Mouse (Mus musculus): ENCODE data around the gene Pop7. TPM values are rescaled to one million over a fixed set of nuclear protein-coding genes. Genes with fewer than 3 reads are reported as not detected.

Gene Pop7
- polyA plus RNA-seq, 1 experiment from 2014 or later, result 54.0 TPM

GRCm38 (mm10) chr5:137533117-137533827 is 31.0 kb upstream of the Pop7 start, which contains the start of the genes Epo and Gnb2:
Gene Epo (minus strand): TSS chr5:137533242.
Gene Gnb2 (minus strand): TSS chr5:137533510.
- peak; percentile 48 for ATAC-seq (ENCODE audit: insufficient number of reproducible peaks, insufficient read depth, low FRiP score, low TSS enrichment)
- Histone ChIP-seq H3K9ac (peak within 1 kb of the TSS; percentile 91), H3K36me3 (peaks cover 20% of the 10 kb centered on the region), H3K27ac (peak within 1 kb of the TSS; percentile 94), H3K27me3 (no peaks in the 10 kb centered on the region), H3K4me1 (peaks cover 12% of the 10 kb centered on the region), H3K9me3 (no peaks in the 10 kb centered on the region), H3K4me2 (replicated peaks) (peak within 1 kb of the TSS; percentile 96), H3K4me3 (peak within 1 kb of the TSS; percentile 78)
- under 1% methylated on average over 40 of the region's 40 CpGs for WGBS

DNA sequence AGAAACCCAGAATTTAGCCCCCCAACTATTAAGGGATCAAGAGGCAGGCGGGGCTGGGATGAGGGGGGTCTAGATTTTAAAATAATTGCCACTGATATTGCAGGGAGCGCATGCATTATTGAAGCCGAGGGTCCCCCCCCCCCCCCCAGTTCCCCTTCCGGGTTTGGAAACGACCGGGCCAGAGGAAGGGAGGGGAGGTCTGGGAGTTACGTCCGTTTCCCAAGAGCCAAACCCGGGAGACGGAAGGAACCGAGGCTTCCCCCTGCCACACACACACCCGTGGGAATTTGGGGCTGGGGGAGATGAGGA is 30.4 kb upstream of the Pop7 start:
- under 1% methylated on average over 12 of the region's 12 CpGs for WGBS
- H3K27me3 ChIP-seq, result no peaks in the 10 kb centered on the region
- H3K4me2 ChIP-seq (replicated peaks), result peak overlapping the region; percentile 96
- peaks cover 12% of the 10 kb centered on the region for H3K4me1 ChIP-seq
- peak overlapping the region; percentile 78 for H3K4me3 ChIP-seq
- peaks cover 25% of the 10 kb centered on the region for H3K36me3 ChIP-seq
- no peak; the same call in 1 of the 2 replicates for ATAC-seq (ENCODE audit: insufficient number of reproducible peaks, insufficient read depth, low FRiP score, low TSS enrichment)
- H3K9me3 ChIP-seq, result no peaks in the 10 kb centered on the region
- H3K27ac ChIP-seq, result peak overlapping the region; percentile 94
- H3K9ac ChIP-seq, result peak overlapping the region; percentile 91

DNA sequence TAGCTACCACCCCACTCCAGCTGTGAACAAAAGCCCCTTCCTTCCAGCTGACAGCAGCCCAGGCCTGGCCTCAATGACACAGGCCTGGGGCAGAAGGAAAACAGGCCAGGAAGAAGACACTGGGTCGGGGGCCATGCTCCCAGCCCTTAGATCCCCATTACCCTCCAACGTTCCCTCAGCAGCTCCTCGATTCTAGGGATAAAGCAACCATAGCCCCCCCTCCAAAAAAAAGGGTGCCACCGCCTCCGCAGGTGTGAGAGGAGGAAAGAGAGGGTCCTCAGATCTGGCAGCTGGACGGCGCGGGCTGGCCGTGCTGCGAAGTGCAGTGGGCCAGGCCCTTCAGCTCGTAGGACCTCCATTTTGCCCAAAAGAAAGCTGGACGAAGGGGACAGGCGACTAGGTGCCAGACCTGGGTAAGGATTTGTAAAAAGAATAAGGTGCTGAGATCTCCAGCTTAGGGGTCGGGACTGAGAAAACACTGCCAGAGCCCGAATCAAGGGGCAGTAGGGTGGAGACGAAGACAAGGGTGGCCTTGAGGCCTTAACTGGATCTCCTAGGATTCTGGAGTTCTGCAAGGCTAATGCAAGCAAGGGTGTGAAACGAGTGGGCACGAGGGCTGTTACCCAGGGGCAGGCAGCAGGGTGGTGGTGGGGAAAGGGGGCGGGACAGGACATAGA is 30.0 kb upstream of the Pop7 start:
- peak overlapping the region; percentile 78 for H3K4me3 ChIP-seq
- no peak for ATAC-seq (ENCODE audit: insufficient number of reproducible peaks, insufficient read depth, low FRiP score, low TSS enrichment)
- peak overlapping the region; percentile 96 for H3K4me2 ChIP-seq (replicated peaks)
- peaks cover 12% of the 10 kb centered on the region for H3K4me1 ChIP-seq
- H3K27me3 ChIP-seq, result no peaks in the 10 kb centered on the region
- H3K9ac ChIP-seq, result peak overlapping the region; percentile 91
- WGBS, result under 1% methylated on average over 19 of the region's 19 CpGs
- H3K9me3 ChIP-seq, result no peaks in the 10 kb centered on the region
- H3K36me3 ChIP-seq, result peaks cover 30% of the 10 kb centered on the region
- peak overlapping the region; percentile 94 for H3K27ac ChIP-seq

DNA sequence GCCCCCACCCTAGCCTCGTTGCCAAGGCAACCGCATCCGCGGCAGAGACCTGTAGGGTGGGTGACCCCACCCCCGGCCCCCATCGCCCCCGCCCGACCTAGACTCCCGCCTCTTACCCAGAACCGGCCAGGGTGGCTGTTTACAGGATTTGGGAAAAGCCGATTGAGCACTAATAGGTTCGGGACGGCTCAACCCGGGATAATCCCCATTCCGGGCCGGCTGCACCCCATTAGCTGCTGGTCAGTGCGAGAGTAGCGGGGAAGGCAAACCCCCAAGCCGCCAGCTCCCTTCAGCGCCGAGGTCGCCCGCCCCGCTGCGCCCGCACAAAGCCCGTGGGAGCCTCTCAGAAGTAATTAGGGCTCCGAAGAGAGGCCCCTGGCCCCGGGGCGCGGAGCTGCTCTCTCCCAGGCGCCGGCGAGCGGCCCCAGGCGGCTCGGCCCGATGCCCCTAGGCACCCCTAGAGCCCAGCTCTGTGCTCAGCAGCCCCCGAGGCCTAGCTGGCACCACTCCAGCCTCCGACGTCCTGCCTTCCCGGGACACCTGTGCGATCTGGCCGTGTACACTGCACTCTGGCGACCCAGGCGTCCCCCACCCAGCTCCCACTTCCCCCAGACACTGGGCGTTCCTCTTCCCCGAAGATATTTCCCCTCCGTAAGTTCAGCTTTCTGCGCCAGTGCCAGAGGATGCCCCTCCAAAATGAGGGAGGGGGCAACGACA is 29.3 kb upstream of the Pop7 start:
- H3K9ac ChIP-seq, result peak overlapping the region; percentile 91
- H3K9me3 ChIP-seq, result no peaks in the 10 kb centered on the region
- H3K27me3 ChIP-seq, result no peaks in the 10 kb centered on the region
- peak overlapping the region; percentile 78 for H3K4me3 ChIP-seq
- ATAC-seq (ENCODE audit: insufficient number of reproducible peaks, insufficient read depth, low FRiP score, low TSS enrichment), result 0 out of 2 replicates have a peak, but pooled peaks have one; percentile 4
- peak overlapping the region; percentile 96 for H3K4me2 ChIP-seq (replicated peaks)
- H3K4me1 ChIP-seq, result peaks cover 12% of the 10 kb centered on the region
- under 1% methylated on average over 51 of the region's 51 CpGs for WGBS
- H3K36me3 ChIP-seq, result peaks cover 36% of the 10 kb centered on the region
- H3K27ac ChIP-seq, result peak overlapping the region; percentile 94

GRCm38 (mm10) chr5:137530588-137531413 is 28.5 kb upstream of the Pop7 start:
- Histone ChIP-seq H3K4me3 (peak overlapping the region; percentile 78), H3K4me1 (peaks cover 12% of the 10 kb centered on the region), H3K36me3 (peaks cover 42% of the 10 kb centered on the region), H3K4me2 (replicated peaks) (peak overlapping the region; percentile 96), H3K27ac (peak overlapping the region; percentile 94), H3K27me3 (no peaks in the 10 kb centered on the region), H3K9me3 (no peaks in the 10 kb centered on the region), H3K9ac (peak overlapping the region; percentile 91)
- ATAC-seq (ENCODE audit: insufficient number of reproducible peaks, insufficient read depth, low FRiP score, low TSS enrichment), result 0 out of 2 replicates have a peak, but pooled peaks have one; percentile 8
- under 1% methylated on average over 46 of the region's 46 CpGs for whole genome bisulfite sequencing

- Histone ChIP-seq H3K4me3 (peak overlapping the region; percentile 78), H3K4me2 (replicated peaks) (peak overlapping the region; percentile 96), H3K27ac (peak overlapping the region; percentile 94), H3K4me1 (peaks cover 12% of the 10 kb centered on the region), H3K36me3 (peaks cover 50% of the 10 kb centered on the region), H3K9ac (peak overlapping the region; percentile 91), H3K9me3 (no peaks in the 10 kb centered on the region), H3K27me3 (no peaks in the 10 kb centered on the region)
- 76% methylated on average over 8 of the region's 8 CpGs for WGBS
- no peak for ATAC-seq (ENCODE audit: insufficient number of reproducible peaks, insufficient read depth, low FRiP score, low TSS enrichment)
Measured at GRCm38 (mm10) chr5:137530075-137530474, 27.8 kb upstream of the Pop7 start.

GRCm38 (mm10) chr5:137529221-137529995 is 27.1 kb upstream of the Pop7 start:
- Histone ChIP-seq H3K9ac (no peak overlapping the region), H3K9me3 (no peaks in the 10 kb centered on the region), H3K4me1 (peaks cover 12% of the 10 kb centered on the region), H3K4me2 (replicated peaks) (peak overlapping the region; percentile 96; the same call in 1 of the 2 replicates), H3K36me3 (peaks cover 56% of the 10 kb centered on the region), H3K27ac (no peak overlapping the region), H3K27me3 (no peaks in the 10 kb centered on the region), H3K4me3 (0 out of 2 replicates have a peak overlapping the region, but pooled peaks have one; percentile 78)
- no peak for ATAC-seq (ENCODE audit: insufficient number of reproducible peaks, insufficient read depth, low FRiP score, low TSS enrichment)
- 66% methylated on average over 15 of the region's 15 CpGs for WGBS

GRCm38 (mm10) chr5:137528247-137528968 is 26.1 kb upstream of the Pop7 start:
- no peak overlapping the region for H3K4me3 ChIP-seq
- H3K9ac ChIP-seq, result no peak overlapping the region
- no peak overlapping the region for H3K4me2 ChIP-seq (replicated peaks)
- WGBS, result 82% methylated on average over 22 of the region's 22 CpGs
- H3K36me3 ChIP-seq, result peaks cover 66% of the 10 kb centered on the region
- H3K27me3 ChIP-seq, result no peaks in the 10 kb centered on the region
- no peak for ATAC-seq (ENCODE audit: insufficient number of reproducible peaks, insufficient read depth, low FRiP score, low TSS enrichment)
- peaks cover 12% of the 10 kb centered on the region for H3K4me1 ChIP-seq
- no peak overlapping the region; the same call in 1 of the 2 replicates for H3K27ac ChIP-seq
- H3K9me3 ChIP-seq, result no peaks in the 10 kb centered on the region

DNA sequence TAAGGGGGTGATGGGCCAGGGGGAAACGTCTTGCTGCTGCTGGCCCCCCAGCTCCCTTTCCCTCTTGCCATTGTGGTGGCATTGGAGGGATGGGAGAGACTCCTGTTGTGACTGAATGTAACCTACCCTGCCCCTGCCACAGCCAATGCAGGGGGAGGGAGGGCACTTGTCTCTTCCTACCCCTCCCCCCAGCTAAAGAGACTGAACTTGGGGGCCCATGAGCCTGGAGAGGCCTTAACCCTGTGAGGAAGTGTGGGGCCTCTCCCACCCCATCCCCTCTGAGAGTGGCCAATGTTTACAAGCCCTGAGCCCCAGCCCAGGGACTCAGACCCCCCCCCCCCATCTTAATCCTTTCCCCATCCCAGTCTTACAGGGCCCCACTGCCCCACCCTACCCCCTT is 25.1 kb upstream of the Pop7 start:
- no peak overlapping the region for H3K9ac ChIP-seq
- no peak for ATAC-seq (ENCODE audit: insufficient number of reproducible peaks, insufficient read depth, low FRiP score, low TSS enrichment)
- H3K27ac ChIP-seq, result no peak overlapping the region
- H3K4me3 ChIP-seq, result no peak overlapping the region
- H3K4me1 ChIP-seq, result peaks cover 12% of the 10 kb centered on the region
- 65% methylated on average over 1 of the region's 1 CpGs for WGBS
- H3K27me3 ChIP-seq, result no peaks in the 10 kb centered on the region
- H3K36me3 ChIP-seq, result peaks cover 76% of the 10 kb centered on the region
- H3K4me2 ChIP-seq (replicated peaks), result no peak overlapping the region
- no peaks in the 10 kb centered on the region for H3K9me3 ChIP-seq

Data from embryonic facial prominence, embryonic 12.5 days (tissue).